Mouse (Mus musculus) kidney, embryonic 16.5 days (tissue): ENCODE results near the gene Klc1. TPM values are rescaled to one million over a fixed set of nuclear protein-coding genes. Genes with fewer than 3 reads are reported as not detected.
"Not testable (repeated sequence)": the region's sequence is repeated elsewhere in the genome, so short reads cannot be mapped to it uniquely, and the experiment has no call there.

Experiments used
- ATAC-seq: fragments of 200-750 bp; cut with Nextera tagmentation; 2 replicates; pipeline ENCODE4 v1.8.0; 2017; ENCODE audit warnings: moderate TSS enrichment; ENCODE audit not compliant: low FRiP score, low TSS enrichment
- H3K27ac ChIP-seq: fragments of 300-500 bp; sonication (generic); 2 replicates; pipeline ENCODE4 v1.5.1; 2014; ENCODE audit warnings: low read length
- H3K27me3 ChIP-seq: fragments of 300-500 bp; sonication (generic); 2 replicates; pipeline ENCODE4 v1.6.1; 2014; ENCODE audit warnings: low read length, control low read depth, mixed read lengths; ENCODE audit not compliant: insufficient read depth
- H3K36me3 ChIP-seq: fragments of 300-500 bp; sonication (generic); 2 replicates; pipeline ENCODE4 v1.6.1; 2014; ENCODE audit warnings: low read length, control low read depth, mixed read lengths; ENCODE audit not compliant: insufficient read depth
- H3K4me1 ChIP-seq: fragments of 300-500 bp; sonication (generic); 2 replicates; pipeline ENCODE4 v1.6.1; 2014; ENCODE audit warnings: low read length, control low read depth, mixed read lengths; ENCODE audit not compliant: insufficient read depth
- H3K4me2 ChIP-seq: fragments of 300-500 bp; sonication (generic); replicated peaks from 2 replicates; pipeline ENCODE4 v1.6.1; 2014; ENCODE audit warnings: low read depth, low read length
- H3K4me3 ChIP-seq: fragments of 300-500 bp; sonication (generic); 2 replicates; pipeline ENCODE4 v1.5.1; 2014; ENCODE audit warnings: mild to moderate bottlenecking, low read length
- H3K9ac ChIP-seq: fragments of 300-500 bp; sonication (generic); replicated peaks from 2 replicates; pipeline ENCODE4 v1.6.1; 2014; ENCODE audit warnings: low read length
- H3K9me3 ChIP-seq: fragments of 300-500 bp; sonication (generic); 2 replicates; pipeline ENCODE4 v1.6.1; 2016; ENCODE audit warnings: low read length, control low read depth
- WGBS: fragments of 180-500 bp; shearing (Covaris S2); extraction: QIAGEN DNeasy Blood & Tissue Kit; methylation state at CpG from one replicate; pipeline ENCODE4 v1.1.7; 2014; 5-methylcytosine and 5-hydroxymethylcytosine counted together
- polyA plus RNA-seq: library from polyadenylated mRNA; unstranded; fragments of >200 nt; fragmentation: Nextera tagmentation; extraction: Ambion mirVana; gene quantifications from 2 replicates; pipeline ENCODE4 v1.2.1, GENCODE M21; 2015

Klc1 gene
- polyA plus RNA-seq, 1 experiment from 2014 or later, result 101 TPM

DNA sequence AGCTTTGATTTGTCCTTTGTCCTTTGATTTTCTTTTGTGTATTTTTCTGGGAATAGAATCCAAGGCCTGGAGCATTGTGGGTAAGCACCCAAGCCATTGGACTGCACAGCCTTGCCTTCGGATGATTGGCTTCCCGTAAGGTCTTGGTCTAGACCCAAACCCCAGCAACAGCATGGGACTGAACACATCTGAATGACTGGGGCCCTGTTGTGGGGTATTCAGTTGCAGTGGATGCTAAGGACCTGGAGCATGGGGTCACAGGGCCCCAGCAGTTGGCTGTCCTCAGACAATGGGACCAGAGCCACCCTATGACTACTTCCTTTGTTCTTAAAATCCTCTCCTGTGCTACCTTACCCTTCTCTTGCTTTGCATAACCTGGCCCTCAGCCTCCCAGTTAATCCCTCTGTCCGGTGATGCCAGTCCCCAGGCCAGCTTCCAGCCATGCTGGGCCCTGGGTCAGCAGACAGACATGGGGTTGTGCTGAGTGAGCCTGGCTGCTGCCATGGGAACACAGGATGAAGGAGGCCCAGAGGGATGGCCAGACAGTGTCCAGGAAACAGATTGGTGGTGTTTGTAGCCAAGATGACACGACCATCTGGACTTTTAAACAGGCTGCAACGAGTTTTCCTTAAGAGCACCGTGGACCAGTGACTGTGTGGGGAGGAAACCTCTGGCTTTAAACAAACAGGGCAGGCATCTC lies 33.9 kb upstream of the Klc1 start:
- no peaks in the 10 kb centered on the region for H3K27me3 ChIP-seq
- no peak; the same call in 1 of the 2 replicates for ATAC-seq
- no peaks in the 10 kb centered on the region for H3K9me3 ChIP-seq
- peaks cover 15% of the 10 kb centered on the region; the same call in 1 of the 2 replicates for H3K4me1 ChIP-seq
- 52% methylated on average over 6 of the region's 6 CpGs for WGBS
- H3K27ac ChIP-seq, result no peak overlapping the region
- H3K36me3 ChIP-seq, result peaks cover 13% of the 10 kb centered on the region; the same call in 1 of the 2 replicates
- H3K4me3 ChIP-seq, result no peak overlapping the region
- no peak overlapping the region for H3K4me2 ChIP-seq
- peak overlapping the region; percentile 43; the same call in 1 of the 2 replicates for H3K9ac ChIP-seq

- Histone ChIP-seq H3K27me3 (no peaks in the 10 kb centered on the region), H3K4me1 (peaks cover 15% of the 10 kb centered on the region; the same call in 1 of the 2 replicates), H3K4me3 (no peak overlapping the region), H3K4me2 (no peak overlapping the region), H3K9me3 (no peaks in the 10 kb centered on the region), H3K9ac (peak overlapping the region; percentile 43; the same call in 1 of the 2 replicates), H3K36me3 (peaks cover 16% of the 10 kb centered on the region; the same call in 1 of the 2 replicates), H3K27ac (peak overlapping the region; percentile 29; the same call in 1 of the 2 replicates)
- 64% methylated on average over 12 of the region's 12 CpGs for WGBS
- no peak for ATAC-seq
Observed at GRCm38 (mm10) chr12:111725338-111726121, 33.1 kb upstream of the Klc1 start.

- peaks cover 15% of the 10 kb centered on the region; the same call in 1 of the 2 replicates for H3K4me1 ChIP-seq
- no peaks in the 10 kb centered on the region for H3K9me3 ChIP-seq
- no peaks in the 10 kb centered on the region for H3K27me3 ChIP-seq
- peaks cover 16% of the 10 kb centered on the region; the same call in 1 of the 2 replicates for H3K36me3 ChIP-seq
- 0 out of 2 replicates have a peak, but pooled peaks have one; percentile 40 for ATAC-seq
- H3K4me2 ChIP-seq, result no peak overlapping the region
- 48% methylated on average over 4 of the region's 4 CpGs for WGBS
- peak overlapping the region; percentile 17; the same call in 1 of the 2 replicates for H3K9ac ChIP-seq
- peak overlapping the region; percentile 29; the same call in 1 of the 2 replicates for H3K27ac ChIP-seq
- no peak overlapping the region for H3K4me3 ChIP-seq
Observed at GRCm38 (mm10) chr12:111726122-111726463, 32.6 kb upstream of the Klc1 start.

- Histone ChIP-seq H3K4me3 (no peak overlapping the region), H3K27me3 (no peaks in the 10 kb centered on the region), H3K4me2 (no peak overlapping the region), H3K9me3 (no peaks in the 10 kb centered on the region), H3K36me3 (peaks cover 16% of the 10 kb centered on the region; the same call in 1 of the 2 replicates), H3K4me1 (peaks cover 19% of the 10 kb centered on the region; the same call in 1 of the 2 replicates), H3K27ac (no peak overlapping the region), H3K9ac (no peak overlapping the region)
- whole genome bisulfite sequencing, result 92% methylated on average over 1 of the region's 1 CpGs
- no peak for ATAC-seq
Observed at GRCm38 (mm10) chr12:111727956-111728355, 30.7 kb upstream of the Klc1 start.

GRCm38 (mm10) chr12:111731822-111732807 lies 26.5 kb upstream of the Klc1 start:
- peak overlapping the region; percentile 40; the same call in 1 of the 2 replicates for H3K9ac ChIP-seq
- ATAC-seq, result peak; percentile 89
- H3K4me1 ChIP-seq, result peaks cover 4% of the 10 kb centered on the region; the same call in 1 of the 2 replicates
- 0 out of 2 replicates have a peak, but pooled peaks cover 8% of the 10 kb centered on the region for H3K36me3 ChIP-seq
- H3K27me3 ChIP-seq, result no peaks in the 10 kb centered on the region
- 29% methylated on average over 30 of the region's 30 CpGs for WGBS
- H3K4me3 ChIP-seq, result no peak overlapping the region
- H3K9me3 ChIP-seq, result no peaks in the 10 kb centered on the region
- H3K27ac ChIP-seq, result no peak overlapping the region
- peak overlapping the region; percentile 22; the same call in 1 of the 2 replicates for H3K4me2 ChIP-seq

DNA sequence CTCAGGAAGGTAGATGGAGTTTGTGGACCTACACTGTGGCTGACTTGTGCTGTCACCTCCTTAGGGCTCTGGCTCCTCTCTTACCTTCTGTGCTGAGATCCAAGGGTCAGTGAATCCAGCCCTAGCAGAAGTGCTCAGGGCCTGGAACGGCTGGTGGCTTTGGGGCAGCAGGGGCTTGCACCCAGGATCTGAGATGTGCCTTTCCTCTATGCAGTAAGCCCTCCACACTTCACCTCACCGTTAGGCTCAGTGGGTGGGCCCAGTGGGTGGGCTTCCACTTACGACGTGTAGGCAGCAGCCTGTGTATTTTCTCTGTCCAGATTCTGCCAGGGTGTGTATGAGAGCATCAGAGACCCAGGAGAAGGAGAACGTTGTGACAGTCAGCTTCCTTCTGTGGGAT lies 25.7 kb upstream of the Klc1 start:
- H3K9ac ChIP-seq, result peak overlapping the region; percentile 40; the same call in 1 of the 2 replicates
- H3K27me3 ChIP-seq, result no peaks in the 10 kb centered on the region
- ATAC-seq, result peak; percentile 44
- H3K27ac ChIP-seq, result no peak overlapping the region
- WGBS, result 59% methylated on average over 5 of the region's 5 CpGs
- H3K4me1 ChIP-seq, result peaks cover 4% of the 10 kb centered on the region; the same call in 1 of the 2 replicates
- 0 out of 2 replicates have a peak, but pooled peaks cover 7% of the 10 kb centered on the region for H3K36me3 ChIP-seq
- H3K4me3 ChIP-seq, result no peak overlapping the region
- H3K4me2 ChIP-seq, result no peak overlapping the region
- no peaks in the 10 kb centered on the region for H3K9me3 ChIP-seq

GRCm38 (mm10) chr12:111734912-111735311 lies 23.7 kb upstream of the Klc1 start:
- 0 out of 2 replicates have a peak, but pooled peaks cover 1% of the 10 kb centered on the region for H3K36me3 ChIP-seq
- no peak overlapping the region for H3K4me2 ChIP-seq
- H3K27me3 ChIP-seq, result no peaks in the 10 kb centered on the region
- H3K4me1 ChIP-seq, result peaks cover 4% of the 10 kb centered on the region; the same call in 1 of the 2 replicates
- H3K9ac ChIP-seq, result no peak overlapping the region
- ATAC-seq, result no peak
- WGBS, result 90% methylated on average over 3 of the region's 3 CpGs
- H3K4me3 ChIP-seq, result no peak overlapping the region
- H3K9me3 ChIP-seq, result no peaks in the 10 kb centered on the region
- no peak overlapping the region for H3K27ac ChIP-seq

DNA sequence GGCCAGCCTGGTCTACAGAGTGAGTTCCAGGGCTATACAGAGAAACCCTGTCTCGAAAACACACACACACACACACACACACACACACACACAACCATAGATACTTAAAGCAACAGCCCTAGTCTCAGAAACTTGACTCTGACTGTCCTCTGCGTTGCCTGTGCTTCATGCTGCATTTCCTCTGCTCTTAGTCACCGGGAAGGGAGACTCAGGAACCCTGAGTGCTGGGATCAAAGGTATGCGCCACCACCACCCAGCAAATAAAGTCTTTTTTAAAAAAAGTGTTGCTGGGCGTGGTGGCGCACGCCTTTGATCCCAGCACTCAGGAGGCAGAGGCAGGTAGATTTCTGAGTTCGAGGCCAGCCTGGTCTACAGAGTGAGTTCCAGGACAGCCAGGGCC lies 22.0 kb upstream of the Klc1 start:
- not testable (repeated sequence) for ATAC-seq, H3K4me1 ChIP-seq, H3K9ac ChIP-seq, H3K4me3 ChIP-seq, H3K36me3 ChIP-seq, H3K27ac ChIP-seq, H3K9me3 ChIP-seq, H3K27me3 ChIP-seq, H3K4me2 ChIP-seq
- 85% methylated on average over 8 of the region's 8 CpGs for WGBS

GRCm38 (mm10) chr12:111737370-111737769 lies 21.3 kb upstream of the Klc1 start:
- H3K27ac ChIP-seq, result no peak overlapping the region
- no peak for ATAC-seq
- no peak overlapping the region for H3K4me2 ChIP-seq
- no peak overlapping the region for H3K9ac ChIP-seq
- peaks cover under 1% of the 10 kb centered on the region; the same call in 1 of the 2 replicates for H3K4me1 ChIP-seq
- no peak overlapping the region for H3K4me3 ChIP-seq
- H3K27me3 ChIP-seq, result no peaks in the 10 kb centered on the region
- WGBS, result 65% methylated on average over 9 of the region's 9 CpGs
- H3K9me3 ChIP-seq, result no peaks in the 10 kb centered on the region
- no peaks in the 10 kb centered on the region for H3K36me3 ChIP-seq
